Mouse (Mus musculus): ENCODE measurements at regions not wholly inside any gene's neighbourhood (a gene's known extent, or its start where the extent isn't known, plus 50 kb on each side); places are given as distances from the start of the nearest gene placed in this dataset.

GRCm38 (mm10) chr5:51922494-51922893 lies 267.8 kb downstream of the Dhx15 start:
- DNase-seq: no peak

DNA sequence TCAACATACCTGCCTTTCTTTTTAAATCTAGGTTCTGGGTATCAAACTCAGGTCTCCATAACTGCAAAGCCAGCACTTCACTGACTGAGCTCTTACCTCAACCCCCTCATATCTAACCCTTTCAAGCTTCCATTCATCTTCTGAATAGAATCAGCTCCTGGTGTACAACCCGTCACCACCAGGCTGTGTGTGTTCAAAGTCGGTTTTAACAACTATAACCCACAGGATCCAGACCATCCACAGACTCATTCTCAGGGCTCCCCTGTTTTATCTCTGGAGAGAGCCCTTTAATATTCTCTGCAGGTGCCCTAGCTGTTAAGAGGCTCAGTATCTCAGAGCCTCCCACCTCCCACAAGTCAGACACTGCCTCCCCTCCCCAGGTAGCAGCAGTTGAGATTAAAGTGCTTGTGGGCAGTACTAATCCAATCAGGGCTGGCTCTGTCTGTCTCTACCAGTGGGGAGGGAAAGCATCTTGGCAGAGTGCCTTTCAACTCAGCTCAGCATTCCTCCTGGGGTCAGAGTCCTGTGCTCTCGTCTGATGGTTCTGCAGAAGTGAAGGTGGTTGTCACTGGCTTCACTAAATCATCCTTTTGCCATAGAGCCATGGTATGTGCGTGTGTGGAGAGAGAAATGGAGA lies 272.4 kb downstream of the Dhx15 start:
- DNase-seq: no peak

GRCm38 (mm10) chr5:51914731-51915130 lies 275.6 kb downstream of the Dhx15 start:
- DNase-seq: no peak

DNA sequence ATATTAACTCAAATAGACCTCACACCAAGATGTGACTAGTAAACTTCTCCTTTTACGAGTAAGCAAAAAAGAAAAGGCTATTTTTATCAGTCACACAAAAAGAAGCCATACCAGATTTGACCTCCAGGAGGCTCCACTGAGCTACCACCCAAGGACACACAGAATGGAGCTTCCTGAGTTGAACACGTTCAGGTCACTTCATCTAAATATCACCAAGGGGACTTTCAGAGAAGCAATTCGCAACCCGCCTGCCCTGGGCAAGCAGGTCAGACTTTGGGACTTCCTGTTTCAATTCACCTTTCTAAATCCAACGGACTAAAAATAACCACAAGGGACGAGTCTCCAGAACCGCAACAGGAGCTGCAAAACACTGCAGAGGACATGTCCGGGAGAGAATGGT lies 281.5 kb downstream of the Dhx15 start:
- DNase-seq: peak; percentile 9

DNA sequence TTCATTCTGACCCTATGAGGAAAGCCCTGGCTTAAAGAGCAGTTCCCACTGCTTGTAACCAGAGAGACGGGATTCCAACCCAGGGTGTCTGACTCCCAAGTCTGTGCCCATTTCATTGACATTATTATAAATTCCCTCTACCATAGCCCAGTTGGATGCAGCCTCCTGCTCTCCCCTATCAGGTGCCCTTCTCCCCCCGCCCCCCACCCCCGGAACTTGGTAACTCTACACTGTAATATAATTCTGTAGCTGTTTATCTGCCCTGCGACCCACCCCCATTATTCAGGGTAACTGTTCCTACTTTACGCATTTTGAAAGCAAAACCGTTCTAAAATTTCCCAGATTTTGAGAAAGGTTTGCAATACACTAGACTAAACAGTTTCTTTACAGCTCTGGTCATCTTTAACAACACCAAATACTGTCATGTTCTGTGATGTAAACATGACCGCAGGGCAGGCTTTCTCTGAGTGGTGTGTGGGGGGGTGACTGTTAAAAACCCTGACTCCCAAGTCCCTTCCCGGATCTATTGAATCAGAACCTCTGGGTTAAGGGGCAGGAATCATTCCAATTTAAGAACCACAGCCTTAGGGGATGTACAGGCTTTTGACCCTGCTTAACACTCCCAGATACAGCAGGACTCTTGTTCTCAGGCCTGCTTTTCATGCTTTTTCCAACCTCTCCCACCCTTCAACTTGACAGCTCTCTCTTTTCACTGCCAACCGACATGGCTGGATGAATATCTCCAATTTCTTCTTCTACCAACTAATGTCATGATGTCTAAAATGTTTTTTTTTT lies 283.8 kb downstream of the Dhx15 start:
- DNase-seq: no peak

- no peak for DNase-seq
Observed at GRCm38 (mm10) chr5:51894159-51894558, 296.2 kb downstream of the Dhx15 start.

GRCm38 (mm10) chr5:51891341-51891740 lies 299.0 kb downstream of the Dhx15 start:
- no peak for DNase-seq

- DNase-seq: no peak
Observed at GRCm38 (mm10) chr5:51888404-51888803, 301.9 kb downstream of the Dhx15 start.

- DNase-seq: no peak
Observed at GRCm38 (mm10) chr5:51882594-51882993, 307.7 kb downstream of the Dhx15 start.

- no peak for DNase-seq
Observed at GRCm38 (mm10) chr5:51882173-51882572, 308.1 kb downstream of the Dhx15 start.

- no peak for DNase-seq
Observed at GRCm38 (mm10) chr5:51876846-51877245, 309.3 kb upstream of the Ppargc1a start.

DNA sequence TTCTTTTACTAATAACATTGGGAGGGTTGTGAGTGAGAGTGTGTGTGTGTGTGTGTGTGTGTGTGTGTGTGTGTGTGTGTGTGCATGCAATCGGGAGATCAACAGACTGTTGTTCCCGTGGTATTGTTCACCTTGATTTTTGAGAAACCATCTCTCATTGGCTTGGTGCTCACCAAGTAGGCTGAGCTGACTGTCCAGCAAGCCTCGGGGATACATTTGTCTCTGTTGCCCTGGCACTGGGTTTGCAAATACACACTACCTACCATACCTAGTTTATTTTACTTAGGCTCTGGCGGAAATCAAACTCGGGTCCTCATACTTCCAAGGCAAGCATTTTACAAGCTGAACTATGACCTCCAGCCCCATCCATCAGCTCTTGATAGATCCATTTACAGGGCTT lies 306.0 kb upstream of the Ppargc1a start:
- DNase-seq: no peak

DNA sequence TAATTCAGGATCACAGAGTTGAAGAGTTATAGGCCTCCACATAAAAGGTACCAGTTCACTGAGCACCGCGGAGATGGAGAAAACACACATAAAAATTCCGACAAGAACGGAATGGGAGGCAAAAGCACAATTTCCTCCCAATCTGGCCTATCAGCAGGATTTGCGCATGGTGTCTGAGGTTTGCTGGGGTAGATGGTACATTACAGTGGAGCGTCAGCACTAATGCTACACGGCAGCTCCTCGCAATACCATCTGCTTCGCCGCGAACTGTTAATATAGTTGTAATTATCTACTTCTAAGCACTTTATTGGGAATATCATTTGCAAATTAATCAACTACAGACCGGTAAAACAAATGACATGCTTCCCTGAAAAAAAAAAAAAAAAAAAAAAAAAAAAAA lies 304.2 kb upstream of the Ppargc1a start:
- no peak for DNase-seq

DNA sequence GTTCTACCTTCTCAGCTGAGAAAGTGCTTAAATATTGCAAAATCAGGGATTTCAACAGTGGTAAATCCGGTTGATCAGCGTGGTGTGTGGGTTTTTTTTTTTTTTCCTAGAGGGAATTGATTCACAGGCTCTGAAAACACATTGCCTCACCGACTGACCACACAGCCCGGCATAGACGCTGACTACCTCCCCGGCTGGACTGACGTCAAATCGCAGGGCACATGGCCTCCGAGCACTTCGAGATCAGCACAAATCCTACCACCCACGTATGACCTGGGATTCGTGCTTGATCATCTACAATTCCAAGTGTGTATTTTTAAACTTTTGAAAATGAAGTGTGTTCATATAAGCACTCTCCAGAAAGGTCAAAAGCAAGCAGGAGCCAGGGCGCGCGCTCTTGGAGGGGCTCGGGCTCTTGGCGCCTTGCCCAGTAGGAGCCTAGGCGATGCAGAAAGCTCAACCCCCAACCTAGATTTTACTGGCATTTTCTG lies 300.7 kb upstream of the Ppargc1a start:
- peak; percentile 7 for DNase-seq

DNA sequence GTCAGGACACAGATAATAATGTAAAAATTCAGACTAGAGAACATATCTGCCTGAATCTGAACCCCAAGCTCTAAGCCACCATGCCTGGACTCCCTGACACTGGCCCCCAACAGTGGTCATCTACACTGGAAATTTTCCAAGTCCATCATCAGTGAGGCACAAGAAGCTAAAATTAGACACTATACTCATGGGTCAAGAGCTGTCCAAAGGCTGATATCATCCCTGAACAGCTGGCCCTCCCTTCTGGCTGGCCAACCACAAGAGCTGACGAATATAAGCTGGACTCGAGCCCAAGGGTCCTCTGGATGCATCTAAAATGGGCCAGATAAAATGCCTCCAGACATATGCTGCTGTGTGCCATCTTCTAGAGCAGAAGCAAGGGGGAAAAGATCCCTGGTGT lies 298.5 kb upstream of the Ppargc1a start:
- no peak for DNase-seq

DNA sequence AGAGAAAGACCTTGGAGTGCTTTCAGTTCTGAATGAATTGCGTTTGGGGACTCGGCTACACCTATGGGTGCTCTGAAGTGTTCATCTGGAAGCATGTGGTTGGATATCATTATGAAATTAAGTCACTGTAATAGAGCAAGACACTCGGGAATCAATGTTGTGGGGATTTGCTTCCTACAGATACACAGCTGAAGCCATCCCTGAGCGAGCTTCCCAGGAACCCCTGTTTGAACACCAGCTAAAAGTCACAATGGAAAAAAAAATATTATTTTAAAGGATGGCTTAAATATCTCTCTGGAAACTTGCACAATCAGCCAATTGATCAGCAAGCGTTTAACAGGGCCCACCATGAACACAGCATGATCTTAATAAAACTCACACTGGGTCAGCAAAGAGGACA lies 293.0 kb upstream of the Ppargc1a start:
- no peak for DNase-seq

DNA sequence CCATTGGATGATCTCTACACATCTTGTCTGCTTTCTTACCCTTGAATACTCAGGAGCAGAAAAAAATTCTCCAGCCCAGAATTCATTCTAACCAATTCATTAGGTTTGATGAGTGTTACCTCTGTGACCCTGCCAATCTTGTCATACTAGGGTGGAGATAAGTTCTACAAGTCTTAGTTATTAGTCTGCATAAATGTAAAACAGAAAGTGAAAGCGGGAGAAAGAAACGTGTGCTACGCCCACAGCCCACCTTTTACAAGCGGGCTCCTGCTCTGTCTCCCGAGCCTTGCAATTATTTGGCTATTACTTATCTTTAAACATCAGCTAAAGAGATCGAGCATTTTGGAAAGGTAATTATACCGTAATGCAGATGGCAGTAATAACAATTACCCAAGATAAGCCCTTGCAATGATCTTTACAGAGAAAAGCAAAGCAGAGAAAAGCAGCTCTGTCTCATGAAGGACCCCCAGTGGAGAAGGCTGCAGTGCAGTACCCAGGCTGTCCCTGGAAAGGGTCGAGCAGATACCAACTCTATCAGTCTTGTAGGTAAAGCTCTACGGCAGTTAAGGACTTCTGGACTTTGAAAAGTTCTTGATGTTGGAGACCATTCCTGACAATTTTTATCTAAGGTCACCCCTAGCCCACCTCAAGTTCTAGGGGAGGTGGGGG lies 286.1 kb upstream of the Ppargc1a start:
- no peak for DNase-seq

DNA sequence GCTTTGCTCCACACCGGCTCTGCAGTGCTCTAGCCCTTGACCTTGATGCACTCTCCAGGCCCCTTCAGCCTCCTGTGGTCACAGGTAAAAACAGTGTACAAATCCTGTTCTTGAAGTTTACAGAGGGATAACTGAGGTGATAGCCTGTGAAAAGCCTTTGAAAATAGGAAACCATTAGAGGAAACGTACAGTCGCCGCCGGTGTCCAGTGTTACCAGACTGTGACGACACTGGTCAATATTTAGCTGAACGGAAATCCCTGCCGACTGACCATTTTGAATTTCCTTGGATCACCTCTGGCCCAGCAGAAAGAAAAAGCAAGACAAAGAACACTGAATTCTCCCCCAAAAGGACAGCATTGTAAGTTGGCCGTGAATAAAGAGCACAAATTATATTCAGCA lies 282.6 kb upstream of the Ppargc1a start:
- DNase-seq: no peak

GRCm38 (mm10) chr5:51849236-51849635 lies 281.7 kb upstream of the Ppargc1a start:
- no peak for DNase-seq

GRCm38 (mm10) chr5:51842189-51842588 lies 274.7 kb upstream of the Ppargc1a start:
- no peak for DNase-seq

GRCm38 (mm10) chr5:51841763-51842162 lies 274.2 kb upstream of the Ppargc1a start:
- DNase-seq: no peak

- DNase-seq: no peak
Observed at GRCm38 (mm10) chr5:51840638-51841329, 273.3 kb upstream of the Ppargc1a start.

DNA sequence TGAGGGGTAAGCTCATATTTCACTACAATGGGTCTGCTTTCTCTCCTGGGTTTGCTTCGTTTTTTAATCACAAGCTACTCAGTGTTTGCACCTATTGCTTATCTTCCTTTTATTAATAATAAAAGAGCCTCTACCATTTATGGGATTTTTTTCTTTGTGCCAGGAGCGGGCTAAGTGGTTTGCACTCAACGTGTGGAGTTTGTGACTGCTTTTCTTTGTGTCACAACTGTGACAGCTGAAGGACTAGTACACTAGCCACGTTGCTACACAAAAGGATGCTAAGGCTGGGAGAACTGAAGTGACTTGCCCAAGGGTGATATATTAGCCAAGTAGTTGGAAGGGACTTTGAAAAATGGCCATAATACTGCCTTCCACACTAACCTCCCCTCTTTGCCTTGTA lies 271.8 kb upstream of the Ppargc1a start:
- DNase-seq: no peak

Measured in cerebellum, adult 8-10 months (tissue).